Mouse (Mus musculus): ENCODE measurements at regions not wholly inside any gene's neighbourhood (a gene's known extent, or its start where the extent isn't known, plus 50 kb on each side); places are given as distances from the start of the nearest gene placed in this dataset.

- in situ Hi-C loops (cut with MboI, MseI) = loop anchor here (10.0 kb wide), 1 partner anchor 966 kb away; no protein-coding TSS in a partner anchor
Observed at GRCm38 (mm10) chrX:112801113-112801512, 102.7 kb upstream of the Pof1b start.

- in situ Hi-C loops (cut with MboI, MseI) = no loop called here
Observed at GRCm38 (mm10) chrX:112778434-112778833, 80.0 kb upstream of the Pof1b start.

- in situ Hi-C loops (cut with MboI, MseI) = no loop called here
Observed at GRCm38 (mm10) chrX:112755976-112756375, 57.5 kb upstream of the Pof1b start.

All from T-helper 2 cell (primary cell).